Mouse (Mus musculus) MN1 (cell line): Measurements from ENCODE around the gene Mrln.
A peak's percentile ranks its signal among the peaks of the same experiment; 100 is the strongest.

Source experiments
- DNase-seq: peaks from one replicate; pipeline ENCODE4 v3.0.0-alpha.2; 2016; ENCODE audit warnings: low spot score

Gene Mrln

GRCm38 (mm10) chr10:70204505-70205399, at the start of gene Mrln:
TSS of gene Mrln (plus strand) at chr10:70204664.
- DNase-seq, result no peak

- no peak for DNase-seq
Measured at GRCm38 (mm10) chr10:70156431-70157165, 47.9 kb upstream of the Mrln start.

- DNase-seq, result no peak
Measured at GRCm38 (mm10) chr10:70159651-70160320, 44.7 kb upstream of the Mrln start.

DNA sequence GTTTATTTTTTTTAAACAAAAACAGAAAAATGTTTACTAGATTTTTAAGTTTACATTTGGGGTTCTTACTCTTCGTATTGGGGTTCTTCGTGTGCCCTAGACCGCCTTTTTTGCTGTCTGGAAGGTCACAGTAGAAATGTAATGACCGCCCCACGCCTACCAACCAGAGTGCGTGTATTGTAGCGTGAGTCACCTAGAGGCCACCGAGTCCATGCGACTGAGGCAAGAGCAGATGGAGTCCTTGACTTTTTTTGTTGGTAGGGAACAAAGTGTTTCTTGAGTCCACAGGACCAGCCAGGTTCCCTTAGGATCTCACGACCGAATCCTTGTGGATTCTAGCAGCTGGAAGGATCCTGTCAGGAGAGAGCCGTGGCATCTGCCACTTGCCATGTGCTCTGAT, 43.7 kb upstream of the Mrln start:
- no peak for DNase-seq

DNA sequence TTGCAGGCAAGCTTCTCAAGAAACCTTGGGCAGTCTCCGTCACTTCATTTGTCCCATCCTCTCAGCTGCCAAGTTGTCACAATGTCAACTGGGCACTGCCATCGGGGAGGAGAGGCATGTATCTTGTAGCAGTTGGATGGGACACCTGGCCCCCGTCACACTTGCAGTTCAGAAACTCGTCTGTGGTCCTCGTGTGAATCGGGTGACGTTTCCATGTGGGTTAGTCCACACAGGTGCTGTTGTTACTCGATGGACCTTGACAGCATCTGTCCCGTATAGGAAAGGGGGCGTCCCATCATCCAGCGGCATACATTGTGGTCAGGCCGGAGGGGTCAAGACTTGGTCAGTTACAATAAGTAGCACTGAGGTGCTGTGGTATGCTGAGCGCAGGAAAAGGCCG, 43.0 kb upstream of the Mrln start:
- DNase-seq, result no peak

DNA sequence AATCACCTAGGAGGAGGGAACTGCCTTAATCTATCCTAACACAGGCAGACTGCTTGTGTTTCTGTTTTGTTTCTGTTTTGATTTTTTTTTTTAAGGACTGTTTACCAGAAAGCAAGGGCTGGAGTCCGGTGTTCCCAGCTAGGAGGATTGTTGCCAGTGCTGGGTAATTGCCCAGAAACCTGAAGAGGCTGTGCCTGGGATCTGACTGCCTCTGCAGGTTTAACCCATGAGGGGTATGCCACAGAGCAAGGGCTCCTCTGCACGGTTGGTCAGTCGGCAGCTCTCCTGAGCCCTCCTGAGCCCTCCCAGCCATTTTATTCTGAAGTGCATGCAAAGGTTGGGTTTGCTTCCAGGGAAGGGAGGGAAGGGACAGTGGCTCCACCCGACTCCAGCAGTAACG, 40.8 kb upstream of the Mrln start:
- no peak for DNase-seq

- DNase-seq, result peak; percentile 29
Measured at GRCm38 (mm10) chr10:70165877-70166276, 38.6 kb upstream of the Mrln start.

GRCm38 (mm10) chr10:70166427-70166826, 38.0 kb upstream of the Mrln start:
- DNase-seq, result no peak

DNA sequence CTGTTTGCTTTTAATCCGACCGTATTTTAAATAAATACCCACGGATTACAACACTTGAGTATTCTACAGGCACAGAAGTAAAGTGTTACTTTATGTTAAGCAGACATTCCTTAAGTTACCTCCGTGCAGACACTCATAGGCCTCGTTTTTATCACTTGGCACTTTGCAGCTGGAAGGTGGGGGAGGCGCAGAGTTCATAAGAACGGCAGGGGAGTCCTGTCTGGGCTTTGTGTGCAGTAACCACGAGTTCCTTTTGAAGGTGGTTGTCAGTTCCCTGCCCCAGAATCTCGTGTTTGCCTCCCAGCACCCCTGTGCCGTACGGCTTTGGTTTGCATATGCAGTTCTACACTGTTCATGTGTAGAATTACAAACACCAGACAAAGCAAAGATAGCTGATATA, 36.8 kb upstream of the Mrln start:
- DNase-seq, result no peak

DNA sequence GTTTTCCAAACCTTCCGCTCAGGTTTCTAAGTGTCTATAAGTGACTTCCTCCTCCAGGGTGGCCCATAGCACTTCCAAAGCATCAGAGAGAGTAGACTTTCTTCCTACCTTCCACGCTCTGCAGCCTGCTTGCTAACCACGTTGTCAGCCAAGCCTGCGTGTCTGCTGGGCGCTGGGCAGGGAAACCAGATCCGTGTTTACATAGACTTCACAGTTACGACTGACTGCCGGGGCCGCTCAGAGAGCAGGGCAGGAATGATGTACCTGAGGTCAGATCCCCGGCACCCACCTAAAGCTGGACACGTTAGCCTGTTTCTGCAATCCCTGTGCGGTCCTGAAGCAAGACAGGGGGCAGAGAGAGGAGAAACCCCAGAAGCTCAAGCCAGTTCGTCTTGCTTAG, 36.1 kb upstream of the Mrln start:
- no peak for DNase-seq

GRCm38 (mm10) chr10:70169044-70169443, 35.4 kb upstream of the Mrln start:
- no peak for DNase-seq

GRCm38 (mm10) chr10:70173314-70173713, 31.1 kb upstream of the Mrln start:
- DNase-seq, result peak; percentile 64

GRCm38 (mm10) chr10:70174494-70175190, 29.8 kb upstream of the Mrln start:
- no peak for DNase-seq

DNA sequence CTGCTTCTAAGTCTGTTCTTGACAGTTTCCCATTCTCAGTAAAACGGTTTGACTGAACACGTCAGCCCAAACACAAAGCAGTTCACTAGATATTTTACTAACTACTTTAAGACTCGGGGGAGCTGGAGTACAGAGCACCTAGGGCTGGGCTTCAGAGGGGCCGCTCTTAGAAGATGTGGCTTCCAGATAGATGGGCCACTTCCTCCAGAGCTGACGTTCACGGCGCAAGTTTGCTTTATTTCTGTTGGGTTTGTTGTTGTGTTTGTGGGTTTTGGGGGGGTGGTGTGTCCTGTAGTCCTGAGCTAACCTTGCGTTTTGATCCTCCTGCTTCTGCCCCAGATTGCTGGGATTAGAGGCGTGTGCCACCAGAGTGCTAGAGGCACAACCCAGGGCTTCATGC, 23.7 kb upstream of the Mrln start:
- no peak for DNase-seq

DNA sequence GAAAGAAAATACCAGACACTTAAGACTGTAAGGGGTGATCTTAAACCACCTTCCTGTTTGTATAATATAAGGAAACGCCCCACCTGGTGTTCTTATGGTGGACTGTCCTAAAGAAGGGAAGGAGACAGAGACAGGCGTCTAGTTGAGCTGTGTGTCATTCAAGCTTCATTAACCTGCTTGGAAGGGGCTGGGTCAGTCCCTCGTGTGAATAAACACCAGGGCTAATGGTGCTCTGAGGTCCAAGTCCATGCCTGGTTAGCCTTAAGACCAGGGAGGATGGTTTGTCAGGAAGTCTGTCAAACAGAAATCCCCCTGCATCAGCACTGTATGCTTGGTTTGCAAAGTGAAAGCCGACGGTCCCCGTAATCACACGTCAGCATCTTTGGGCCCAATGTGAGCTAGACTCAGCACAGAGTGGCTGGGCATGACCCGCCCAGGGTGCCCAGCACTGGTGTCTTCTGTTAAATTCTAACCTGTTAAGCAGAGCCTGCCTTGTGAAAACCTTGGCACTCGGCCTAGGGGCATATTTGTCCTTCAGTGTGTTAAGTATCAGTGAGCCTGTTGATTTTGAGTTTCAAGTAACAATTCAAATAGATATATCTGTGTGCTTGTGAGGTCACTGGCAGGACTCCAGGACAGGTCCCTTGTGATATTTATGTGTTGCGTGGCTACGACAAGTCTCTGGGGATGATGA, 23.0 kb upstream of the Mrln start:
- no peak for DNase-seq

- no peak for DNase-seq
Measured at GRCm38 (mm10) chr10:70183210-70184080, 21.0 kb upstream of the Mrln start.

DNA sequence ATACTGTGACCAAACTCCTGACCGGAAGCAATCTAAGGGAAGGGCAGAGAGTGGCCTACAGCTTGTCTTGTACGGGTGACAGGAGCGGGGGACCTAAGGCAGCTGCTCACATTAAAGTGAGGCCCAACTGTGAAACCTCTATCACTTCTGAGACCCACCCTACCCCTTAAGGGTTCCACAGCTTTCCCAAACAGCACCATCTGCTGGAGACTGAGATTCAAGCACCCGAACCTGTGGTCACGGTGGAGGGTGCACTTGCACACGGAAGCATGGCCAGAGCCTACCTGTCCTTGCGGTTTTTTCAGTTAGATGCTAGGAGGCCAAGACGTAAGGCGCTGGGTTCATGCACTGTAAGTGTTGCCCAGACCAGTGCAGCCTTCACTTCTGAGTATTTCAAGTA, 18.3 kb upstream of the Mrln start:
- DNase-seq, result peak; percentile 22

DNA sequence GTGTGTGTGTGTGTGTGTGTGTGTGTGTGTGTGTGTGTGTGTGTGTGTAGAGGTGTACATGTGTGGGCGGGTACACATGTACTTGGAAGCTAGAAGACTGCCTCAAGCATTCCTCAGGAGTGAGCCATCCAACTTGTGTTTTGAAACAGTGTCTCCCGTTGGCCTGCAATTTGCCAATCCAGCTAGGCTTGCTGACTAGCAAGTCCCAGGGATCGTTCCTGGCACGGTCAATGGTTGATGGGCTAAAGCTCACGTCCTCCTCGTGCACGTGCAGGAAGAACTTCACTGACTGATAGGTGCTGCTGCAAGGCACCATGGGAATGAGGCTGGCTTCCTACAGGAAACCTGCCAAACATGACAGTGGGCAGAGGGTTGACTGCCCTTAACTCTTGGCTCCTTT, 17.9 kb upstream of the Mrln start:
- DNase-seq, result no peak

GRCm38 (mm10) chr10:70189864-70190263, 14.6 kb upstream of the Mrln start:
- DNase-seq, result no peak

DNA sequence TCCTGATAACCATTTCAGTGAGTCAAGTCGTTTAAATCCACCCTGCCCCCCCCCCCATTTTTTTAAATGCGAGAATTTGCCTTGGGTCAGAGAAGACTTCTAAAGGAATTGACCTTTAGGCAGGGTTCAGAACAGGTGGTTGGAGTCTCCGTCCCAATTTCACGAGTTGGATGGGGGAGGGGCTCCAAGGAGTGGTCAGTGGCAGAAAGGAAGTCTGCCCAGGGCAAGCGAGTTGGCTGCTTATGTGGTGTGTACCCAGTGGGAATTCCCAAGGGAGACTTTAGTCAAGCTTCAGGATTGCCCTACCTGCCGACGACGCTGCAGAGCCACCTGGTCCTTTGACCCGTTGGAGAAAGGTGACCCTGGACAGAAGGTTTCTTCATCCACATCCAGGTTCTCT, 10.2 kb upstream of the Mrln start:
- no peak for DNase-seq

- no peak for DNase-seq
Measured at GRCm38 (mm10) chr10:70195279-70195678, 9.2 kb upstream of the Mrln start.
